Mouse (Mus musculus): ENCODE results near the gene Rint1. TPM values are rescaled to one million over a fixed set of nuclear protein-coding genes. Genes with fewer than 3 reads are reported as not detected.
"Not testable (repeated sequence)": the region's sequence is repeated elsewhere in the genome, so short reads cannot be mapped to it uniquely, and the experiment has no call there.

Gene Rint1
- polyA plus RNA-seq, 1 experiment from 2014 or later = 30.2 TPM

- H3K36me3 ChIP-seq (ENCODE audit: control insufficient read depth, insufficient read depth, low read length) = peaks cover 9% of the 10 kb centered on the region
- peak within 1 kb of the TSS; percentile 84 for H3K4me2 ChIP-seq (ENCODE audit: low read length)
- peak; percentile 94 for ATAC-seq
- peaks cover 20% of the 10 kb centered on the region for H3K4me1 ChIP-seq (ENCODE audit: control insufficient read depth, insufficient read depth, low read length)
- no peaks in the 10 kb centered on the region for H3K9me3 ChIP-seq (replicated peaks; ENCODE audit: control insufficient read depth, low read length, poor library complexity, severe bottlenecking)
- H3K4me3 ChIP-seq (ENCODE audit: low read depth, low read length) = peak within 1 kb of the TSS; percentile 81
- peak within 1 kb of the TSS; percentile 85 for H3K9ac ChIP-seq (ENCODE audit: low read depth, low read length)
- no peaks in the 10 kb centered on the region for H3K27me3 ChIP-seq (ENCODE audit: control insufficient read depth, insufficient read depth, low read depth, low read length)
- peak within 1 kb of the TSS; percentile 81 for H3K27ac ChIP-seq (ENCODE audit: low read length)
- WGBS = under 1% methylated on average over 44 of the region's 44 CpGs
These were observed 56.4 kb downstream of the Rint1 start, which contains the start of gene Tomm7 for GRCm38 (mm10) chr5:23843674-23844530. Tomm7 (minus strand) TSS chr5:23844161.

GRCm38 (mm10) chr5:23844531-23844841 lies 57.0 kb downstream of the Rint1 start:
- Histone ChIP-seq H3K36me3 (ENCODE audit: control insufficient read depth, insufficient read depth, low read length) (peaks cover 4% of the 10 kb centered on the region; the same call in 1 of the 2 replicates), H3K27ac (ENCODE audit: low read length) (peak overlapping the region; percentile 81), H3K27me3 (ENCODE audit: control insufficient read depth, insufficient read depth, low read depth, low read length) (no peaks in the 10 kb centered on the region), H3K4me1 (ENCODE audit: control insufficient read depth, insufficient read depth, low read length) (peaks cover 20% of the 10 kb centered on the region), H3K4me2 (ENCODE audit: low read length) (peak overlapping the region; percentile 62), H3K9ac (ENCODE audit: low read depth, low read length) (peak overlapping the region; percentile 85; the same call in 1 of the 2 replicates), H3K4me3 (ENCODE audit: low read depth, low read length) (peak overlapping the region; percentile 81), H3K9me3 (replicated peaks; ENCODE audit: control insufficient read depth, low read length, poor library complexity, severe bottlenecking) (no peaks in the 10 kb centered on the region)
- ATAC-seq = peak; percentile 20; the same call in 1 of the 2 replicates
- 35% methylated on average over 7 of the region's 7 CpGs for WGBS

GRCm38 (mm10) chr5:23845141-23845540 lies 57.6 kb downstream of the Rint1 start:
- Histone ChIP-seq H3K27me3 (ENCODE audit: control insufficient read depth, insufficient read depth, low read depth, low read length) (no peaks in the 10 kb centered on the region), H3K9ac (ENCODE audit: low read depth, low read length) (no peak overlapping the region), H3K4me2 (ENCODE audit: low read length) (peak overlapping the region; percentile 62), H3K36me3 (ENCODE audit: control insufficient read depth, insufficient read depth, low read length) (peaks cover 2% of the 10 kb centered on the region; the same call in 1 of the 2 replicates), H3K4me3 (ENCODE audit: low read depth, low read length) (no peak overlapping the region), H3K9me3 (replicated peaks; ENCODE audit: control insufficient read depth, low read length, poor library complexity, severe bottlenecking) (no peaks in the 10 kb centered on the region), H3K4me1 (ENCODE audit: control insufficient read depth, insufficient read depth, low read length) (peaks cover 20% of the 10 kb centered on the region), H3K27ac (ENCODE audit: low read length) (no peak overlapping the region)
- ATAC-seq = no peak
- WGBS = 85% methylated on average over 3 of the region's 3 CpGs

- H3K9ac ChIP-seq (ENCODE audit: low read depth, low read length) = peak overlapping the region; percentile 78
- under 1% methylated on average over 52 of the region's 61 CpGs for WGBS
These were observed 63.0 kb downstream of the Rint1 start for GRCm38 (mm10) chr5:23850345-23851159.

GRCm38 (mm10) chr5:23851160-23851555 lies 63.6 kb downstream of the Rint1 start:
- 8% methylated on average over 4 of the region's 4 CpGs for WGBS
- H3K36me3 ChIP-seq (ENCODE audit: control insufficient read depth, insufficient read depth, low read length); H3K4me1 ChIP-seq (ENCODE audit: control insufficient read depth, insufficient read depth, low read length); H3K27me3 ChIP-seq (ENCODE audit: control insufficient read depth, insufficient read depth, low read depth, low read length); H3K9me3 ChIP-seq (replicated peaks; ENCODE audit: control insufficient read depth, low read length, poor library complexity, severe bottlenecking): not testable (repeated sequence)
- H3K4me3 ChIP-seq (ENCODE audit: low read depth, low read length) = peak overlapping the region; percentile 60
- peak overlapping the region; percentile 68 for H3K27ac ChIP-seq (ENCODE audit: low read length)
- H3K9ac ChIP-seq (ENCODE audit: low read depth, low read length) = peak overlapping the region; percentile 78
- H3K4me2 ChIP-seq (ENCODE audit: low read length) = peak overlapping the region; percentile 58
- peak; percentile 38; the same call in 1 of the 2 replicates for ATAC-seq

More at GRCm38 (mm10) chr5:23850345-23851159, 63.0 kb downstream of the Rint1 start:
- Histone ChIP-seq H3K36me3 (ENCODE audit: control insufficient read depth, insufficient read depth, low read length) (peaks cover 8% of the 10 kb centered on the region; the same call in 1 of the 2 replicates), H3K27me3 (ENCODE audit: control insufficient read depth, insufficient read depth, low read depth, low read length) (no peaks in the 10 kb centered on the region), H3K4me3 (ENCODE audit: low read depth, low read length) (peak overlapping the region; percentile 60), H3K4me2 (ENCODE audit: low read length) (peak overlapping the region; percentile 58), H3K27ac (ENCODE audit: low read length) (peak overlapping the region; percentile 68), H3K9me3 (replicated peaks; ENCODE audit: control insufficient read depth, low read length, poor library complexity, severe bottlenecking) (no peaks in the 10 kb centered on the region), H3K4me1 (ENCODE audit: control insufficient read depth, insufficient read depth, low read length) (peaks cover 8% of the 10 kb centered on the region)
- peak; percentile 96 for ATAC-seq

GRCm38 (mm10) chr5:23852916-23853315 lies 65.4 kb downstream of the Rint1 start:
- not testable (repeated sequence) for H3K4me2 ChIP-seq (ENCODE audit: low read length); H3K27ac ChIP-seq (ENCODE audit: low read length); H3K27me3 ChIP-seq (ENCODE audit: control insufficient read depth, insufficient read depth, low read depth, low read length); H3K4me1 ChIP-seq (ENCODE audit: control insufficient read depth, insufficient read depth, low read length); ATAC-seq; H3K9ac ChIP-seq (ENCODE audit: low read depth, low read length); H3K9me3 ChIP-seq (replicated peaks; ENCODE audit: control insufficient read depth, low read length, poor library complexity, severe bottlenecking); H3K4me3 ChIP-seq (ENCODE audit: low read depth, low read length)
- peaks cover 13% of the 10 kb centered on the region; the same call in 1 of the 2 replicates for H3K36me3 ChIP-seq (ENCODE audit: control insufficient read depth, insufficient read depth, low read length)
- 97% methylated on average over 1 of the region's 1 CpGs for WGBS

GRCm38 (mm10) chr5:23855484-23855883 lies 68.0 kb downstream of the Rint1 start:
- H3K27me3 ChIP-seq (ENCODE audit: control insufficient read depth, insufficient read depth, low read depth, low read length) = no peaks in the 10 kb centered on the region
- no peak overlapping the region for H3K27ac ChIP-seq (ENCODE audit: low read length)
- H3K4me2 ChIP-seq (ENCODE audit: low read length) = no peak overlapping the region
- no peak overlapping the region for H3K4me3 ChIP-seq (ENCODE audit: low read depth, low read length)
- WGBS = 95% methylated on average over 6 of the region's 6 CpGs
- peaks cover 13% of the 10 kb centered on the region for H3K36me3 ChIP-seq (ENCODE audit: control insufficient read depth, insufficient read depth, low read length)
- no peak overlapping the region for H3K9ac ChIP-seq (ENCODE audit: low read depth, low read length)
- peaks cover 8% of the 10 kb centered on the region for H3K4me1 ChIP-seq (ENCODE audit: control insufficient read depth, insufficient read depth, low read length)
- no peak for ATAC-seq
- no peaks in the 10 kb centered on the region for H3K9me3 ChIP-seq (replicated peaks; ENCODE audit: control insufficient read depth, low read length, poor library complexity, severe bottlenecking)

GRCm38 (mm10) chr5:23856164-23856563 lies 68.7 kb downstream of the Rint1 start:
- Histone ChIP-seq H3K27me3 (ENCODE audit: control insufficient read depth, insufficient read depth, low read depth, low read length) (no peaks in the 10 kb centered on the region), H3K9me3 (replicated peaks; ENCODE audit: control insufficient read depth, low read length, poor library complexity, severe bottlenecking) (no peaks in the 10 kb centered on the region), H3K4me2 (ENCODE audit: low read length) (no peak overlapping the region), H3K27ac (ENCODE audit: low read length) (no peak overlapping the region), H3K9ac (ENCODE audit: low read depth, low read length) (no peak overlapping the region), H3K4me1 (ENCODE audit: control insufficient read depth, insufficient read depth, low read length) (peaks cover 8% of the 10 kb centered on the region), H3K36me3 (ENCODE audit: control insufficient read depth, insufficient read depth, low read length) (peaks cover 13% of the 10 kb centered on the region), H3K4me3 (ENCODE audit: low read depth, low read length) (no peak overlapping the region)
- WGBS = 97% methylated on average over 1 of the region's 1 CpGs
- no peak for ATAC-seq
